Mouse (Mus musculus): ENCODE measurements around the gene Trim23. TPM values are rescaled to one million over a fixed set of nuclear protein-coding genes. Genes with fewer than 3 reads are reported as not detected.

Trim23 gene
- polyA plus RNA-seq (2017; shearing (Covaris generic)) = 10 to 100 TPM; 13.1 to 16.1 TPM

DNA sequence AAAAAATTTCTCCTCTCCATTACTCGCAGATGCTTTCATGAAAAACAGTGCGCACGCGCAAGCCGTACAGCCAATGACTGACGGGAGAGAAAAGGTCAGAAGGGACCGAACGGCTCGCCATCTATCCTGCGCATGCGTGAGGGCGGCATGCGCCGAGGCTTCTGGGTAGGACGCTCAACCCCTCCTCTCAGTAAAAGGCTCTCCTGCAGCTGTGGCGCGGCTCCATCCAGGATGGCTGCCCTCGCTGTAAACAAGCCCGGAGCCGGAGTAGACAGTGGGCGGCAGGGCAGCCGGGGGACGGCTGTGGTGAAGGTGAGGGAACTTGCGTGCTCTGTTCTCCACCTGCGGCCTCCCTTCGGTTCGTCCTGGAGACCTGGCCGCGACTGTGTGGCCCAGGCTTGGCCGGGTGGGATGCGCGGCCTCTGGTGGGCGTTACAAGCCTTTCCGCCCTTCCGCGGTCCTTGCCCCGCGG is at the start of gene Trim23:
Gene Trim23 (plus strand): TSS at position 148 of the 472 bp plus-strand sequence.

DNA sequence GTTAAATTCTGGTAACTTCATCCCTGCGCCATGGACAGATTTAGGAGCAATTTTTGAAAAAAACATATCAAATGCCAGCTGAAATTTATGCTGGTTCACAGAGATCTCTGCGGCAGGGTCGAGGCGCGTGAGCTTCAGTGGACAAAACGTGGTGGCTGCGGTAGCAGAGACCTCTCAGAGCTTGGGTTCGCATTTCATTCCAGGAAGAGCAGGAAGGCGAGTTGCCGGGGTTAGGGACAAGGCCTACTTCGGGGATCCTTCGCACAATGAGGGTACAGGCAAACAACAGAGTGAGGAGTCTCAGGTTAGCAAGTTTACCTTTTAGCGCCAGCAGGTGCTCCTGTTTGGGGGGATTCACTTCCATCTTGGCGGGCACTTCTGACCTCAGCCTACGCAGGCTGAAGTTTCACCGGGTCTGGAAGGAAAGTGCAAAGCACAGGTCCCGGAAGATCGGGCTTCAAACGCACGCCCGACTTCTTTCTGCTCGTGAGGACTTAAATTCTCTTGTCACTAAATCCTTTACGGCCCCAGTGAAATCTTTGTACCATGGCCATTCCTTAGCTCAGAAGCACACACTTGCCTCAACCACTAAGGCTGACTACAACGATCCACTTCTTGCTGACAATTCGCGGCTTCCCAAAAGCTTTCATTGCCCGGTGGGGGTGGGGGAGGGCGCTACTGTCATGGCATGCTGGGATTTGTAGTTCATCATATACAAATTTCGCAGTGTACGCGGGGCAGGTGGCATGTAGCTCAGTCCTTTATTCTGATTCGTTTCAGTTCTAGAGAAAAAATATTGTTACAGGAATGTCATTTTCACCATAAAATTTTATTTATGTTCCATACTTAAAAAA is 574 bp upstream of the Trim23 start, which contains the start of gene Trappc13:
Gene Trappc13 (minus strand): TSS at position 674 of the 854 bp plus-strand sequence.

DNA sequence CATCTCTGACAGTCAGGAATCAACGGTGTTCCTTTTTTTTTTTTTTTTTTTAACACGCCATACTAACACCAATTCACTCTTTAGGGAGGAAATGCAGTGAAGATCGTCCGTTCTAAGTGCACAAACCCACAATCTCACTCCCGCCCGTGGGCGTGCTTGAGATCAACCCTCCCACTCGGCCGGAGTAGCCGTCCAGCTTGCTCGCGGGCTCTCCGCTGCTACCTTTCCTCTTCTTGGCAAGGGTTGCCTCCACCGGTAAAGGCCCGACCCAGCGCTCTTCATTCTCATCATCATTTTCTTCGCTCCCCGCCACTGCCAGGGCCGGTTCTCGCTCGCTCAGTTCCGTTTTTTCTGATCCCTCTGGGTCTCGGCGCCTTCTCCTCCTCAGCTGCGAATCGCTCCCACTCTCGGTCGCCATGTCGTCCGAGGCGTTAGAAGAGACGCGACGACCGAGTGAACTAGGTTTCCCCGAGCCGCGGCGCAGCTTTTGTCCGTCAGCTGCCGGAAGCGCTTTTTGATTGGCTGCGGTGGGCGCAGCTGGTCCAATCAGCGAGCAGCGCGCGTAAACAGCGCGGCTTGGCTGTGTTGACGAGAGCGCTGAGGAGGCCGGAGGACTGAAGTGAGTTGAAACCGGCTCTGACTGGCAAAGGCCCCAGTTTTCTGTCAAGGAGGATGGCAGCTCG is 49.9 kb downstream of the Trim23 start, which contains the start of the genes Cenpk and Ppwd1:
Gene Cenpk (plus strand): TSS at position 228 of the 683 bp plus-strand sequence.
Gene Ppwd1 (minus strand): TSS at position 460 of the 683 bp plus-strand sequence.

Other genes with a start within 250 kb of the Trim23 start
- gene Nln, start 69.2 kb upstream of the Trim23 start, polyA plus RNA-seq (2017; shearing (Covaris generic)) = 10 to 100 TPM; 12.3 to 13.8 TPM
- under 1 TPM; 0.39 to 0.48 TPM for gene Sgtb, start 69.1 kb upstream of the Trim23 start, polyA plus RNA-seq (2017; shearing (Covaris generic))
- 10 to 100 TPM; 42.2 to 44.9 TPM for gene Trappc13, start 328 bp upstream of the Trim23 start, polyA plus RNA-seq (2017; shearing (Covaris generic))
- 1 to 10 TPM; 1.7 to 2.7 TPM for gene Cenpk, start 49.8 kb downstream of the Trim23 start, polyA plus RNA-seq (2017; shearing (Covaris generic))
- 10 to 100 TPM in 1 of 2 experiments, 1 to 10 TPM in 1; 6.2 to 11.0 TPM for gene Ppwd1, start 50.0 kb downstream of the Trim23 start, polyA plus RNA-seq (2017; shearing (Covaris generic))
- 10 to 100 TPM in 1 of 2 experiments, 1 to 10 TPM in 1; 8.5 to 28.7 TPM for gene Adamts6, start 109.0 kb downstream of the Trim23 start, polyA plus RNA-seq (2017; shearing (Covaris generic))

Data from inflammation-experienced regulatory T-cells (primary cell).